Mouse (Mus musculus) small intestine, adult 10 weeks (tissue): ENCODE measurements around the gene Gm21190. TPM values are rescaled to one million over a fixed set of nuclear protein-coding genes. Genes with fewer than 3 reads are reported as not detected.

Experiments
- polyA plus RNA-seq: library from polyadenylated mRNA; stranded (reverse); fragments of 350-450 nt; fragmentation: Illumina TruSeq; extraction: RNeasy Lipid Tissue Mini Kit (QIAGEN cat#74804); gene quantifications from one replicate; pipeline ENCODE4 v1.2.3, GENCODE M21; 2014; ENCODE audit warnings: low replicate concordance

Gm21190 gene
- not detected for polyA plus RNA-seq

GRCm38 (mm10) chr5:15529122-15529521 is at the start of gene Gm21190:
Gene Gm21190 (minus strand): TSS chr5:15529222.

GRCm38 (mm10) chr5:15577033-15577432 is 48.0 kb upstream of the Gm21190 start, which contains the start of gene Gm21083:
Gene Gm21083 (plus strand): TSS chr5:15577333.

GRCm38 (mm10) chr5:15476423-15476822 is 52.6 kb downstream of the Gm21190 start, which contains the start of gene Gm21149:
Gene Gm21149 (minus strand): TSS chr5:15476523.

Other genes starting within 250 kb of the Gm21190 start
- not detected for gene Gm21149, start 52.7 kb downstream of the Gm21190 start, polyA plus RNA-seq
- not detected for gene Gm21083, start 48.1 kb upstream of the Gm21190 start, polyA plus RNA-seq
- gene Speer4d, start 89.8 kb upstream of the Gm21190 start, polyA plus RNA-seq, result not detected
- not detected for gene 4930572O03Rik, start 127.8 kb upstream of the Gm21190 start, polyA plus RNA-seq
- not detected for gene Speer4c, start 185.0 kb upstream of the Gm21190 start, polyA plus RNA-seq